Mouse (Mus musculus) stomach, postnatal 0 days (tissue): ENCODE measurements around the gene Elac2.

Experiments used
- CTCF ChIP-seq: IDR thresholded peaks from 2 replicates; pipeline ENCODE4 v1.5.1; 2016; ENCODE audit warnings: antibody characterized with exemption, low read depth, mild to moderate bottlenecking, moderate library complexity
- EP300 ChIP-seq: optimal IDR thresholded peaks from 2 replicates; pipeline ENCODE3; 2016; ENCODE audit warnings: antibody characterized with exemption

DNA sequence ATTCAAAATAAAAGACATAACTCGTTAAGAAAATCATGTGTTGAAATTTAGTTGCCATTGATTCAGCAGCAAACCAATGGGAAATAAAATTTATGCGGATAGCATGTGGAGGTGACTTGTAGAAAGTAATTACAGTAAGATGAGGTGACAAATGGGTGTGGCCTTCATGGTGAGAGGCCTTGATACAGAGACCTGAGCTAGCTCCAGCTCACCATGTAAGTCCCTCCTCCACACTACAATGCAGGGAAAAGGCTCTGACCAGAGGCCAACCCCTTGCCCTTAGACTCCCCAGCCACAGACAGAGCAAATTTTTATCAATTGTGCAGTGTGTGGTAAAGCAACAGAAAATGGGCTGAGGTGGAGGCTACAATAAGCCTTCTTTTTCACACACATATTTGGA is 49.7 kb upstream of the Elac2 start:
- TF ChIP-seq EP300 = no peak
- TF ChIP-seq CTCF = no peak
